Mouse (Mus musculus) 3134 (cell line): Measurements from ENCODE around the gene Ephb4.

Source experiments
- DNase-seq: peaks from one replicate; pipeline ENCODE4 v3.0.0-alpha.2; 2011; ENCODE audit warnings: low spot score; ENCODE audit not compliant: insufficient read length; ENCODE audit errors: extremely low read depth

The Ephb4 gene

DNA sequence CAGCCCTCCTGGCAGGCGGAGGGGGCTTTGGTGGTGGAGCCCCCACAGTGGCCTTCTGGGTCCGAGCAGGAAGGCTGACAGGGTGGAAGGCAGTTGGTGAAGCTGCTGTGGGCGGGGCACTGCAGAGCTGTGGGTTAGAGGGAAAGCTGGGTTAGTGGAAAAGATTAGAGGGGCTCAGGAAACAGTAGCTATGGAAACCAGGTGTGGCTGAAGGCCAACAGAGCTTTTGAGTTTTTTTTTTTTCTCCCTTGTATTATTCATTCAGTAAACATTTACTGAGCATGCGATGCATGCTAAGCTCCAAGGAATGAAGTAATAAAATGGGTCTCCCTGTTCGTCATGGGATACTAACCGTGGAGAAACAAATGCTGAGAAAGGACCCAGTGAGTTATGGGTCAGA lies 75.7 kb downstream of the Ephb4 start:
- peak; percentile 68 for DNase-seq
